Mouse (Mus musculus): Measurements from ENCODE around the gene Nek10. TPM values are rescaled to one million over a fixed set of nuclear protein-coding genes. Genes with fewer than 3 reads are reported as not detected.

The Nek10 gene
- polyA plus RNA-seq, 1 experiment from 2014 or later, result 0.01 TPM

DNA sequence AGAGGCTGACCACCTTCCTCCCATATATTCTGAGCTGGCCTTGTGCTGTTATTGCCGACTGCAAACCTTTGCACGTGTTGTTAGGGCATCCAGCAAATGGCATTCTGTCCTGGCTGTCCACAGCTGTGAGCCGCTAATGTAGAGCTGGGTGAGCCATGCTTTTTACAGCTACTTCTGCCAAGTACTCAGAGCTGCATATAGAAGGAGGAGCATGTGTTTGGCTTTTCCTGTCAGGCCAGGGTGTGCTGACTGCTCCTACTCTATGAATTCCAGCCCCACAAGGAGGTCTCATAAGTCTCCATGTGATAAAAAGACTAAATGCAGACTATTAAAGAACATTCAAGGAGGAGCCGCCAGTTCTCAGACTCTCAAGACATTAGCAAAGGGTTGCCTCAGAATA, 34.4 kb downstream of the Nek10 start:
- WGBS, result 51% methylated on average over 4 of the region's 4 CpGs
- Histone ChIP-seq H3K27ac (no peak overlapping the region), H3K4me2 (ENCODE audit: low read length) (no peak overlapping the region), H3K36me3 (ENCODE audit: insufficient read depth, low read length) (no peaks in the 10 kb centered on the region), H3K9me3 (replicated peaks; ENCODE audit: low read length) (no peaks in the 10 kb centered on the region), H3K9ac (ENCODE audit: low read depth, low read length) (no peak overlapping the region), H3K27me3 (ENCODE audit: insufficient read depth, low read length) (no peaks in the 10 kb centered on the region), H3K4me1 (replicated peaks; ENCODE audit: insufficient read depth, low read length) (no peaks in the 10 kb centered on the region), H3K4me3 (replicated peaks; ENCODE audit: low read depth, low read length) (no peak overlapping the region)
- DNase-seq (ENCODE audit: low spot score) (no peak), ATAC-seq (replicated peaks; ENCODE audit: low FRiP score, low read depth) (no peak)
- no peak for TF ChIP-seq CTCF (IDR thresholded peaks at IDR 0.05; ENCODE audit: low read depth)

DNA sequence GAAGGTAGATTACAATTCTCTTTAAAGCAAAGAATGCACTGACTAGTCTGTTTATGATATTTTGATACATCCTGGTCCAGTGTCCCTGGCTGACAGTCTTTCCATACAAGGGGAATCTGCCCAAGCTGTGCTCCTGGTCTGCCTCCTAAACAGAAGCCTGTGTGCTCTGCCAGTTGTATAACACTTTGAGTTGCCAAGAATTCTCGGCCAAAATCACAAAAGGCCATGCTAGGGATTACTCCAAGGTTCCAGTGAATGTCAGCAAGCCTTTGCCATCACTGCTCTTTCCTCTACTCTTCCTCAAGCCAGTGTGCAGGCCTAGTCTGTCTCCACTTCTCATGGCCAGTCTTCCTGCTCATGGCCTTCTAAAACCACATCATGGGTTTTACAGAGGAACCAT, 34.9 kb downstream of the Nek10 start:
- Histone ChIP-seq H3K36me3 (ENCODE audit: insufficient read depth, low read length) (no peaks in the 10 kb centered on the region), H3K9me3 (replicated peaks; ENCODE audit: low read length) (no peaks in the 10 kb centered on the region), H3K27me3 (ENCODE audit: insufficient read depth, low read length) (no peaks in the 10 kb centered on the region), H3K27ac (no peak overlapping the region), H3K9ac (ENCODE audit: low read depth, low read length) (no peak overlapping the region), H3K4me3 (replicated peaks; ENCODE audit: low read depth, low read length) (no peak overlapping the region), H3K4me2 (ENCODE audit: low read length) (no peak overlapping the region), H3K4me1 (replicated peaks; ENCODE audit: insufficient read depth, low read length) (no peaks in the 10 kb centered on the region)
- DNase-seq (ENCODE audit: low spot score), result no peak
- TF ChIP-seq CTCF (IDR thresholded peaks at IDR 0.05; ENCODE audit: low read depth), result no peak
- WGBS, result 56% methylated on average over 1 of the region's 1 CpGs
- ATAC-seq (replicated peaks; ENCODE audit: low FRiP score, low read depth), result no peak

DNA sequence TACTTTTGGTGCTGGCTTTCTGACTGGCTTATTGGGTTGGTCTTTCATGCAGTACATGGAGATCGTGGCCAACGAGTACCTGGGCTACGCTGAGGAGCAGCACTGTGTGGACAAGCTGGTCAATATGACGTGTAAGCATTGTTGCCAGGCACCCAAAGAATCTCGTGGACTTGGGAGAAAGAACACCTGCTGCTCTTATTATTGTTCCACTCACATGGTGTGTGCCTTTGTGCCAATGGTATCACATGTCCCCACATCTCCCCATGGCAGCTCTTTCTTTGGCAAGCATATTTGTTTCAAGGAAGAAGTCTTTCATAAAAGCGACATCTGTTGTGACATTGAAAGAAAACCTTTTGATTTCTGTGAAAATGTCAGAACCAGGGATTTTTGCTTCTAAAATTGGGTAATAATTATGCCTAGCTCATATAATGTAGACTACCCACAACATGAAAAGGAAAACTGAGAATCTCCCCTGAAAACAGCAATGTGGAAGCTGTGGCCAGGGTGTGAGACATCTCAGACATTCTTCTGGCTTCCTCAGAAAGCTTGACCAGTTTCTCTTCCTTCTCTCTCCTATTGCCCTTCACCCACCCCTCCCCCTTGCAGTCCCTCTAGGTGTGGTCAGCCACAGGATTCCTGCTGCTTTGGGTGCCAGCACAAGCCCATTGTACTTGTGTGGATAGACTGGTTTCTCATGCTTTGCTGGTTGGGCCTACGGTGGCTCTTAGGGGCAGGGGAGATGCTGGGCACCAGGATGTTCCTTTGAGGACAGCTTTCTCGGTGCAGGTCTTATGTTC, 39.7 kb downstream of the Nek10 start:
- H3K9ac ChIP-seq (ENCODE audit: low read depth, low read length), result no peak overlapping the region
- ATAC-seq (replicated peaks; ENCODE audit: low FRiP score, low read depth) (no peak), DNase-seq (ENCODE audit: low spot score) (no peak)
- H3K36me3 ChIP-seq (ENCODE audit: insufficient read depth, low read length), result no peaks in the 10 kb centered on the region
- H3K4me3 ChIP-seq (replicated peaks; ENCODE audit: low read depth, low read length), result no peak overlapping the region
- no peaks in the 10 kb centered on the region for H3K9me3 ChIP-seq (replicated peaks; ENCODE audit: low read length)
- no peak for TF ChIP-seq CTCF (IDR thresholded peaks at IDR 0.05; ENCODE audit: low read depth)
- no peak overlapping the region for H3K27ac ChIP-seq
- WGBS, result 67% methylated on average over 8 of the region's 8 CpGs
- no peaks in the 10 kb centered on the region for H3K4me1 ChIP-seq (replicated peaks; ENCODE audit: insufficient read depth, low read length)
- no peak overlapping the region for H3K4me2 ChIP-seq (ENCODE audit: low read length)
- H3K27me3 ChIP-seq (ENCODE audit: insufficient read depth, low read length), result no peaks in the 10 kb centered on the region

DNA sequence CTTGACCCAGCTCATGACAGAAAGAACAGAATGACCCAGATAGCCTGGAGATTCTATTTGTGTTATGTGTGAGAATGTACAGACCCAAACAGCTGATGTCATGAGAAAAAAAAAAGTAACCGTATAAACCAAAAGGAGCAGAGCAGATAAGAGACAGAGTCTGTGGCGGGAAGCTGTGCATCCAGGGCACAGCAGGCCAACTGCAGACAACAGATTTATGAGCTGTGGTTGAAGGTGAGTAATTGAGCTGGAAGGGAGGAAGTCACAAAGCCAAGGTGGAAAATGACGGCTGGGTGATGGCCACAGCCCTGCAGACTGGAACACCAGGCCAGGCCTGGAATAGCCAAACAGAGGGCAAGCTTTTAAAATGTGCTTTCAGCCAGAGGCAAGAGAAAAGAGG, 49.6 kb downstream of the Nek10 start:
- Histone ChIP-seq H3K27me3 (ENCODE audit: insufficient read depth, low read length) (no peaks in the 10 kb centered on the region), H3K4me2 (ENCODE audit: low read length) (no peak overlapping the region), H3K36me3 (ENCODE audit: insufficient read depth, low read length) (no peaks in the 10 kb centered on the region), H3K4me3 (replicated peaks; ENCODE audit: low read depth, low read length) (no peak overlapping the region), H3K4me1 (replicated peaks; ENCODE audit: insufficient read depth, low read length) (no peaks in the 10 kb centered on the region), H3K27ac (no peak overlapping the region), H3K9me3 (replicated peaks; ENCODE audit: low read length) (no peaks in the 10 kb centered on the region), H3K9ac (ENCODE audit: low read depth, low read length) (no peak overlapping the region)
- 10% methylated on average over 3 of the region's 3 CpGs for WGBS
- TF ChIP-seq CTCF (IDR thresholded peaks at IDR 0.05; ENCODE audit: low read depth), result no peak
- DNase-seq (ENCODE audit: low spot score) (peak; percentile 62), ATAC-seq (replicated peaks; ENCODE audit: low FRiP score, low read depth) (no peak)

DNA sequence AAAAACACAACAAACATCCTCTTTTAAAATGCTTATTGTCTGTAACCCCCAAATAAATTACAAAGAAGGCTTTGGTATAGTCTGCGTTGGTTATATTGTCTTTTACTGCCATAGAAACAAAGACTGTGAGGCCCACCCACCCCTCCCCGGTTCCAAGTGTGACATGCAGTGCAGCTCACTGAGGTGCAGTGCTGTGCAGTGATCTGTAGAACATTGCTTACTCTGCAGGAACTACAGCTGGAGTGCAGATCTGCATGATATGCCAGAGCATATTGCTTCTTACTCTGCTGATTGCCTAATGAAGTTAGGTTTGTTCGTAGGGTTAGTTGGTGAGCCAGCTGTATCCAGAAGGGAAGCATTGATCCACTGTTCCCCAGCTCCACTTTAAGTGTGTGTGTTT, 57.1 kb downstream of the Nek10 start:
- no peak overlapping the region for H3K9ac ChIP-seq (ENCODE audit: low read depth, low read length)
- WGBS, result 20% methylated on average over 3 of the region's 3 CpGs
- H3K9me3 ChIP-seq (replicated peaks; ENCODE audit: low read length), result no peaks in the 10 kb centered on the region
- H3K27ac ChIP-seq, result no peak overlapping the region
- ATAC-seq (replicated peaks; ENCODE audit: low FRiP score, low read depth) (no peak), DNase-seq (ENCODE audit: low spot score) (no peak)
- no peak for TF ChIP-seq CTCF (IDR thresholded peaks at IDR 0.05; ENCODE audit: low read depth)
- H3K4me2 ChIP-seq (ENCODE audit: low read length), result no peak overlapping the region
- no peaks in the 10 kb centered on the region for H3K27me3 ChIP-seq (ENCODE audit: insufficient read depth, low read length)
- H3K4me3 ChIP-seq (replicated peaks; ENCODE audit: low read depth, low read length), result no peak overlapping the region
- H3K4me1 ChIP-seq (replicated peaks; ENCODE audit: insufficient read depth, low read length), result no peaks in the 10 kb centered on the region
- H3K36me3 ChIP-seq (ENCODE audit: insufficient read depth, low read length), result no peaks in the 10 kb centered on the region

DNA sequence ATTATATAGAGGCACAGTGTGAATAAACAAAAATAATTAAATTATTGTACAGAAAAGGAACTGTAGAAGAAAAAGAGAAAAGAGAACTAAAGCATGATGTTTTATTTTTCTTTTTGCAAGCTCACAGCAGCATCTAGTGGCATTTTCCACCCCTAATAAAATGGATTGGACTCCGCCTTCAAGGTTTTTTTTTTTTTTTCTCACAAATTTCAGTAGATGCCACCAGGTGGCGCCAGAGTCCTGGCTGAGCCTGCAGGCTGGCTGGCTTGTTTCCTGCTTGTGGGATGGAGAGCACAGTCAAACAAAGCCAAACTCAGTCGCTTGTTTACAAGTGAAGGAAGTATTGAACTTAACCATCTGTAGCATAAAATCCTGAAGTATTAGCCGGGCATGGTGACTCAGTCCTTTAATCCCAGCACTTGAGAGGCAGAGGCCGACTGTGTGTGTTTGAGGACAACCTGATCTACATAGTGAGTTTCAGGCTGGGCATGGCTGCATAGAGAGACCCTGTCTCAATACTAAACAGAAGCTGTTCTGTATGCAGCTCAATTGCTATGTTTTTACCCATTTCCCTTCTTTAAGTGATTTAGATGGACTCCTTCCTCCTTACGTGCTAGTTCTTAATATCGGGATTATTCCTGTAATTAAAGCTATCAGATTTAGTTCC, 60.6 kb downstream of the Nek10 start:
- DNase-seq (ENCODE audit: low spot score), result peak; percentile 91
- TF ChIP-seq CTCF (IDR thresholded peaks at IDR 0.05; ENCODE audit: low read depth), result peak; percentile 98
- H3K27ac ChIP-seq, result no peak overlapping the region
- no peak overlapping the region for H3K9ac ChIP-seq (ENCODE audit: low read depth, low read length)
- no peaks in the 10 kb centered on the region for H3K27me3 ChIP-seq (ENCODE audit: insufficient read depth, low read length)
- WGBS, result 15% methylated on average over 7 of the region's 7 CpGs
- H3K36me3 ChIP-seq (ENCODE audit: insufficient read depth, low read length), result no peaks in the 10 kb centered on the region
- H3K4me1 ChIP-seq (replicated peaks; ENCODE audit: insufficient read depth, low read length), result no peaks in the 10 kb centered on the region
- H3K4me3 ChIP-seq (replicated peaks; ENCODE audit: low read depth, low read length), result no peak overlapping the region
- no peaks in the 10 kb centered on the region for H3K9me3 ChIP-seq (replicated peaks; ENCODE audit: low read length)
- H3K4me2 ChIP-seq (ENCODE audit: low read length), result no peak overlapping the region
- peak; percentile 57; the same call in 1 of the 2 replicates for ATAC-seq (replicated peaks; ENCODE audit: low FRiP score, low read depth)
